Mouse (Mus musculus) midbrain, embryonic 16.5 days (tissue): ENCODE results near the gene Ttc19. TPM values are rescaled to one million over a fixed set of nuclear protein-coding genes. Genes with fewer than 3 reads are reported as not detected.
"Not testable (repeated sequence)": the region's sequence is repeated elsewhere in the genome, so short reads cannot be mapped to it uniquely, and the experiment has no call there.

ENCODE experiments used
- ATAC-seq: fragments of 200-750 bp; cut with Nextera tagmentation; 2 replicates; pipeline ENCODE4 v1.8.0; 2017; ENCODE audit warnings: moderate TSS enrichment
- H3K27ac ChIP-seq: fragments of 300-500 bp; sonication (generic); 2 replicates; pipeline ENCODE4 v1.5.1; 2014; ENCODE audit warnings: mild to moderate bottlenecking, low read length, mixed read lengths
- H3K27me3 ChIP-seq: fragments of 300-500 bp; sonication (generic); 2 replicates; pipeline ENCODE4 v1.6.1; 2014; ENCODE audit warnings: low read depth, low read length, mixed read lengths; ENCODE audit not compliant: control insufficient read depth, insufficient read depth
- H3K36me3 ChIP-seq: fragments of 300-500 bp; sonication (generic); 2 replicates; pipeline ENCODE4 v1.6.1; 2014; ENCODE audit warnings: mild to moderate bottlenecking, low read length, moderate library complexity, mixed read lengths; ENCODE audit not compliant: control insufficient read depth, insufficient read depth
- H3K4me1 ChIP-seq: fragments of 300-500 bp; sonication (generic); 2 replicates; pipeline ENCODE4 v1.6.1; 2014; ENCODE audit warnings: mild to moderate bottlenecking, low read length, mixed read lengths; ENCODE audit not compliant: control insufficient read depth, insufficient read depth
- H3K4me2 ChIP-seq: fragments of 300-500 bp; sonication (generic); 2 replicates; pipeline ENCODE4 v1.6.1; 2014; ENCODE audit warnings: mild to moderate bottlenecking, low read length, mixed read lengths
- H3K4me3 ChIP-seq: fragments of 300-500 bp; sonication (generic); 2 replicates; pipeline ENCODE4 v1.5.1; 2014; ENCODE audit warnings: low read depth, mild to moderate bottlenecking, low read length, moderate library complexity, mixed read lengths
- H3K9ac ChIP-seq: fragments of 300-500 bp; sonication (generic); 2 replicates; pipeline ENCODE4 v1.6.1; 2014; ENCODE audit warnings: low read depth, low read length, mixed read lengths
- H3K9me3 ChIP-seq: fragments of 300-500 bp; sonication (generic); replicated peaks from 2 replicates; pipeline ENCODE4 v1.6.1; 2014; ENCODE audit warnings: mild to moderate bottlenecking, low read length, mixed read lengths; ENCODE audit not compliant: control insufficient read depth, poor library complexity, severe bottlenecking
- WGBS: fragments of 180-500 bp; shearing (Covaris S2); extraction: QIAGEN DNeasy Blood & Tissue Kit; methylation state at CpG from one replicate; pipeline ENCODE4 v1.1.7; 2014; 5-methylcytosine and 5-hydroxymethylcytosine counted together
- polyA plus RNA-seq: library from polyadenylated mRNA; unstranded; fragments of >200 nt; fragmentation: Nextera tagmentation; extraction: Ambion mirVana; gene quantifications from 2 replicates; pipeline ENCODE4 v1.2.1, GENCODE M21; 2015

Ttc19 gene
- polyA plus RNA-seq, 1 experiment from 2014 or later, result 49.4 TPM

DNA sequence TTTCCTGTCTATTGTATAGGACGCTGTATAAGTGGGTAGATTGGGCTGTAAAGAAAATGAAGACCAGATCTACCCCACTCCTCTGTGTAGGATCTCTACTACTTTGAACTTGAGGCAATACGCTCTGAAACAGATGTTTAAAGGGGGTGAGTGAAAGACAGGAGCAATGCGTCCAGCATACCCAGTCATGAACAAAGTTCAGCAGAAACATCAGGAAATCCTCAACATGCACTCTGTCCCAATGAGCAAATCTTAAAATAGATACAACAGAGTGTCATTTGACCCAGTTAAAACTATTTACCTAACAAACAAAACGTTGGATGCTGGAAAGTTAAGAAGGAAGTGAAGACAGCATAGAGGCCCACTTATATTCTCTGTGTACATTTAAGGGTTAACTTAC, 70.7 kb downstream of the Ttc19 start:
- no peak for ATAC-seq
- WGBS, result 91% methylated on average over 4 of the region's 4 CpGs
- H3K4me2 ChIP-seq, result no peak overlapping the region
- H3K9ac ChIP-seq, result no peak overlapping the region
- no peaks in the 10 kb centered on the region for H3K9me3 ChIP-seq
- no peaks in the 10 kb centered on the region for H3K4me1 ChIP-seq
- H3K36me3 ChIP-seq, result peaks cover 40% of the 10 kb centered on the region
- no peaks in the 10 kb centered on the region for H3K27me3 ChIP-seq
- H3K27ac ChIP-seq, result no peak overlapping the region
- H3K4me3 ChIP-seq, result no peak overlapping the region

DNA sequence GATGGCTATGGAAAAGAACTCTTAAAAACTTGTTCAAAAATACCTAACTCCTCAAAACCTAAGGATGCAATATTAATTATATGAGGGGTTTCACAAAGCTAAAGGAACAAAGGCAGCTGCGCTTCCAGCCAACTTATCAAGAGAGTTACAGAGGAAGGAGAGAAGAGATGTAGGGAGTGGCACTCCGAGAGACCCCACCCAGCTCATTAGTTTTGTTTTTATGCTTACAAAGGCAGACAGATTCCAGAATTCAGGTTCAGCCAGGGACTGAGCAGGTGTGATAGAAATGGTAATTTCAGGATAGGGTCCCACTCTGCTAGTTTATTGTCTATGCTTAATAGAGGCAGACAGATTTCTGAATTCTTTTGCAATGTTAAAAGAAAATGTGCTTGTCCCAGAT, 73.9 kb downstream of the Ttc19 start:
- no peak overlapping the region for H3K27ac ChIP-seq
- H3K4me1 ChIP-seq, result no peaks in the 10 kb centered on the region
- H3K36me3 ChIP-seq, result peaks cover 23% of the 10 kb centered on the region
- H3K9me3 ChIP-seq, result no peaks in the 10 kb centered on the region
- no peaks in the 10 kb centered on the region for H3K27me3 ChIP-seq
- whole genome bisulfite sequencing, result 94% methylated on average over 2 of the region's 2 CpGs
- no peak overlapping the region for H3K4me2 ChIP-seq
- no peak for ATAC-seq
- H3K4me3 ChIP-seq, result no peak overlapping the region
- no peak overlapping the region for H3K9ac ChIP-seq

DNA sequence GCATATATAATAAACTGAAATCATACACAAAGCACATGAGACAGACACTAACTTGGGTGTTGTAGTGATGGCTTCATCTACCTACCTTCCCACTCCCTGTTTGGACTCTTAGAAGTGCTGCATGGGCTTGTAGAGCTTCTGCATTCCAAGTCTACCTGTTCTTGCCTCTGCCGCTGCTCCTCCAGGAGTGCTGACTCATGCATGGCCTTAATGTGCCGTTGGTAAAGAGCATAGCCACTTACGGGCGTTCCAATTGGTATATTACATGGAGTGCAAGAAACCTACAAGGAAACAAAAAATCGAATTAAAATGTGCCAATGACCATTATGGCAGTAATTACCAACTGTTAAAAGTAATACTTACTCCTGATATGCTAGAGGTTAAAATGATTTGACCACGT, 85.6 kb downstream of the Ttc19 start:
- Histone ChIP-seq H3K4me1 (no peaks in the 10 kb centered on the region), H3K36me3 (no peaks in the 10 kb centered on the region; the same call in 1 of the 2 replicates), H3K27me3 (no peaks in the 10 kb centered on the region), H3K9ac (no peak overlapping the region), H3K4me3 (no peak overlapping the region), H3K4me2 (no peak overlapping the region), H3K9me3 (no peaks in the 10 kb centered on the region), H3K27ac (no peak overlapping the region)
- 95% methylated on average over 6 of the region's 6 CpGs for WGBS
- no peak for ATAC-seq

DNA sequence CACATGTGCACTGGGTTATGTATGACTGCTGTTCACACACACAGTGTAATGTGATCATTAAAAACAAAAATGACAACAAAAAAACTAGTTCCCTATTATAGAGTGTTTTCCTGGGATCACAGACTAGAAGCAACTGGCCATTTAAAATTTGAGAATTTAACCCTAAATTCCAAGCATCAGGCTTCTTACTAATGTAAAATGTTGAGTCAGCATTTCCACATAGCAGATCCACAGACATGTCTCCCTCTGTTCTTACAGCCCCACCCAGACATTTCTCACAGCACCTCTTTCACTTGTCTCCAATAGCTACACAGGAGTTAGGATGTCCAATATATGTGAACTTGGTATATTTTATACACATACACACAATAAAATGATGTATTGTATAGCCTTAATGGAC, 88.7 kb downstream of the Ttc19 start:
- H3K27ac ChIP-seq, result no peak overlapping the region
- no peak overlapping the region for H3K4me2 ChIP-seq
- no peak overlapping the region for H3K4me3 ChIP-seq
- peaks cover 15% of the 10 kb centered on the region for H3K36me3 ChIP-seq
- H3K4me1 ChIP-seq, result no peaks in the 10 kb centered on the region
- H3K9me3 ChIP-seq, result no peaks in the 10 kb centered on the region
- no peaks in the 10 kb centered on the region for H3K27me3 ChIP-seq
- H3K9ac ChIP-seq, result no peak overlapping the region
- ATAC-seq, result no peak

DNA sequence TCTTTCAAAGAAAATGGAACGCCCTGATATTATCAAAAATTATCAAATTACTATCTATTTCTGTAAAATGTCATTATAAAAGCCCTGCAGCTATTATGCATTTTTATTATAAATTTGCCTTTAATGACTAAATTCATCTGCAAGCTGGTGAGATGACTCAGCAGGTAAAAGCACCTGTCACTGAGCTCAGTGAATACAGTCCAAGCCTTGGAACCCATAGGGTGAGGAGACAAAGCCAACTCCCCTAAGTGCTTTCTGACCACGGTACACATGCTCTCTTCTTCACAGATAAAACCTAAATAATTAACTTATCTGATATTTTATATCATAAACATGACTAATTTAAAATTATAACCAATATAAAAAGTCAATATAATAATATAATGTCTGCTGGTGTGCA, 90.5 kb downstream of the Ttc19 start:
- Histone ChIP-seq H3K27me3 (no peaks in the 10 kb centered on the region), H3K27ac (no peak overlapping the region), H3K36me3 (peaks cover 15% of the 10 kb centered on the region), H3K9ac (no peak overlapping the region), H3K4me2 (no peak overlapping the region), H3K9me3 (no peaks in the 10 kb centered on the region), H3K4me1 (no peaks in the 10 kb centered on the region), H3K4me3 (no peak overlapping the region)
- 85% methylated on average over 2 of the region's 2 CpGs for WGBS
- no peak for ATAC-seq

DNA sequence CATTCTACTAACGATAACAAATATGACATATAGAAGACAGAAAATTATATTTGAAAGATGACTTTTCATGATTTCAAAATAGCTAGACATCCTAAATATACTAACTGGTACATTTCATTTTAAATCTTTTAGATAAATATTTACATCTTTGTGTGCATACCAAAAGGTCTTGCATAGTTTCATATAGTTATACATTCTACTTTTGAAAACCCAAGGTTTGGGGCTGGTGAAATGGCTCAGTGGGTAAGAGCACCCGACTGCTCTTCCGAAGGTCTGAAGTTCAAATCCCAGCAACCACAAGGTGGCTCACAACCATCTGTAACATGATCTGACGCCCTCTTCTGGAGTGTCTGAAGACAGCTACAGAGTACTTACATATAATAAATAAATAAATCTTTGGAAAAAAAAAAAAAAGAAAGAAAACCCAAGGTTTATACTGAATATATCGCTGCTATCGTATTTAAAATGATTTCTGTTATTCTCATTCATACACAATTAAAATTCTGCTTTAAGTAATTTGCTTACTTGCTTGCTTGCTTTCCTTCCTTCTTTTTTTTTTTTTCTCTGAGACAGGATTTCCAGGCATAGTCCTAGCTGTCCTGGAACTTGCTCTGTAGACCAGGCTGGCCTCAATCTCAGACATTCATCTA, 96.1 kb downstream of the Ttc19 start:
- not testable (repeated sequence) for ATAC-seq, H3K4me1 ChIP-seq

More for the DNA sequence above, 96.1 kb downstream of the Ttc19 start:
- not testable (repeated sequence) for H3K9ac ChIP-seq, H3K4me3 ChIP-seq, H3K27me3 ChIP-seq, H3K4me2 ChIP-seq, H3K27ac ChIP-seq, H3K9me3 ChIP-seq
- peaks cover 21% of the 10 kb centered on the region for H3K36me3 ChIP-seq
- WGBS, result 88% methylated on average over 6 of the region's 6 CpGs

Other genes starting within 250 kb of the Ttc19 start
- 3.4 and 6.0 TPM in 2 replicates for gene Adora2b, start 32.5 kb upstream of the Ttc19 start, polyA plus RNA-seq
- 12.7 TPM in 2 replicates for gene Zswim7, start 98 bp upstream of the Ttc19 start, polyA plus RNA-seq
- 8.6 and 9.3 TPM in 2 replicates for gene Pigl, start 177.0 kb downstream of the Ttc19 start, polyA plus RNA-seq
- 156 and 171 TPM in 2 replicates for gene Ncor1, start 177.1 kb downstream of the Ttc19 start, polyA plus RNA-seq